ENCODE assay signal across 28 mouse cellular contexts in the genomic region with DNA sequence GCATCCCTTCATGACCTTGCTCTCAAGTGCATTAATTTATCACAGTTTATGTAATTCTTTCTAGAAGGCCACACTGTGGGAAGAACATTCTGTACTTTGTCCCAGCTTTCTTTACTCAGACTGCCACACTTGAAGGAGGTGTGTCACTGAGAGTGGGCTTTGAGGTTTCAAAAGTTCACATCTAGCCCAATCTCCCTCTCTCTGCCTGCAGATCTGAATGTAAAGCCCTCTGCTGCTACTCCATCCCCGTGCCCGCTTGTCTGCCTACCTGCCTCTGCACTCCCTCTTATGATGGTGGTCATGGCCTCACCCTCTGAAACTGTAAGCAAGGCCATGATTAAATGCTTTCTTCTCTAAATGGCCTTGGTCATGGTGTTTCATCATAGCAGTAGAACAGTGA. TPM values are rescaled to one million over a fixed set of nuclear protein-coding genes. Genes with fewer than 3 reads are reported as not detected.
A peak's percentile ranks its signal among the peaks of the same experiment; 100 is the strongest.
DNase-seq lines count a peak whose midpoint lies in the region; ATAC-seq lines count a peak whose summit lies in the region.
"Had no signal": no experiment of that assay in that cellular context is flagged by ENCODE, and none has a peak within 500 bp of the region (broad histone marks: within the 10 kb centered on the region; RNA-seq: fewer than 3 reads in every experiment).

No protein-coding gene starts in this region.

- no peaks in the 10 kb centered on the region for H3K27me3 ChIP-seq in forebrain, embryonic 10.5 days (ENCODE audit: poor library complexity, severe bottlenecking)
- H3K27me3 ChIP-seq in forebrain, embryonic 12.5 days: no peaks in the 10 kb centered on the region
- H3K27me3 ChIP-seq in embryonic facial prominence, embryonic 10.5 days (replicated peaks; ENCODE audit: low read depth, poor library complexity, severe bottlenecking): no peaks in the 10 kb centered on the region
- H3K27me3 ChIP-seq: forebrain, embryonic 15.5 days; hindbrain, embryonic 13.5 days; intestine, embryonic 15.5 days had no signal

- peak; percentile 74 to 88 for DNase-seq in adrenal gland, adult (ENCODE audit: inconsistent age in 2 of 2, low spot score in 1 of 2)
- no peak for DNase-seq in adrenal gland, postnatal 10 days
- peak; percentile 2 for DNase-seq in forebrain, embryonic 10.5 days (ENCODE audit: extremely low spot score, low spot score)
- DNase-seq in kidney, adult 9 months: peak; percentile 35
- DNase-seq in kidney, postnatal 14 days: no peak
- peak; percentile 4 for DNase-seq in embryonic facial prominence, embryonic 10.5 days (ENCODE audit: low spot score)
- DNase-seq: cerebellum, adult 11-12 months; cerebellum, adult 8-10 months; cerebellum, postnatal 10 days; cerebellum, postnatal 36 days; embryo, embryonic 11 days; gastrocnemius, postnatal 25 days had no signal

- no peaks in the 10 kb centered on the region for H3K9me3 ChIP-seq in forebrain, embryonic 10.5 days
- no peaks in the 10 kb centered on the region for H3K9me3 ChIP-seq in forebrain, embryonic 12.5 days
- no peaks in the 10 kb centered on the region for H3K9me3 ChIP-seq in embryonic facial prominence, embryonic 10.5 days
- H3K9me3 ChIP-seq: forebrain, embryonic 15.5 days; hindbrain, embryonic 10.5 days; hindbrain, embryonic 13.5 days; intestine, embryonic 15.5 days had no signal

- H3K4me2 ChIP-seq in forebrain, embryonic 12.5 days: no peak overlapping the region
- H3K4me2 ChIP-seq: forebrain, embryonic 15.5 days; heart, embryonic 11.5 days; hindbrain, embryonic 13.5 days; intestine, embryonic 15.5 days had no signal

- H3K4me1 ChIP-seq in forebrain, embryonic 10.5 days: peaks cover 15% of the 10 kb centered on the region
- H3K4me1 ChIP-seq in forebrain, embryonic 12.5 days: peaks cover 13% of the 10 kb centered on the region
- peaks cover 14% of the 10 kb centered on the region for H3K4me1 ChIP-seq in embryonic facial prominence, embryonic 10.5 days
- H3K4me1 ChIP-seq: intestine, embryonic 15.5 days had no signal

- no peak overlapping the region for H3K27ac ChIP-seq in forebrain, embryonic 10.5 days
- H3K27ac ChIP-seq in forebrain, embryonic 12.5 days: no peak overlapping the region
- H3K27ac ChIP-seq in embryonic facial prominence, embryonic 10.5 days (replicated peaks): no peak overlapping the region
- H3K27ac ChIP-seq: forebrain, embryonic 15.5 days; hindbrain, embryonic 10.5 days; hindbrain, embryonic 13.5 days; intestine, embryonic 15.5 days had no signal

- no peak overlapping the region for H3K9ac ChIP-seq in forebrain, embryonic 12.5 days
- H3K9ac ChIP-seq: forebrain, embryonic 15.5 days; hindbrain, embryonic 13.5 days; intestine, embryonic 15.5 days had no signal

- H3K4me3 ChIP-seq in forebrain, embryonic 10.5 days: no peak overlapping the region
- no peak overlapping the region for H3K4me3 ChIP-seq in forebrain, embryonic 12.5 days (replicated peaks)
- no peak overlapping the region for H3K4me3 ChIP-seq in embryonic facial prominence, embryonic 10.5 days
- H3K4me3 ChIP-seq: forebrain, embryonic 15.5 days; hindbrain, embryonic 10.5 days; hindbrain, embryonic 13.5 days; intestine, embryonic 15.5 days had no signal

- WGBS in forebrain, embryonic 10.5 days: 81% methylated on average over 2 of the region's 2 CpGs
- WGBS in forebrain, embryonic 12.5 days: 95% methylated on average over 2 of the region's 2 CpGs
- 93% methylated on average over 2 of the region's 2 CpGs for WGBS in embryonic facial prominence, embryonic 10.5 days

- ATAC-seq in forebrain, embryonic 12.5 days (ENCODE audit: low FRiP score): no peak
- ATAC-seq: activated CD4-positive, CD25-positive, alpha-beta regulatory T cell, adult 4 months; forebrain, embryonic 15.5 days; hindbrain, embryonic 16.5 days; intestine, embryonic 15.5 days had no signal

- H3K36me3 ChIP-seq in forebrain, embryonic 10.5 days (replicated peaks): no peaks in the 10 kb centered on the region
- H3K36me3 ChIP-seq in forebrain, embryonic 12.5 days (replicated peaks): no peaks in the 10 kb centered on the region
- no peaks in the 10 kb centered on the region for H3K36me3 ChIP-seq in embryonic facial prominence, embryonic 10.5 days (replicated peaks)
- H3K36me3 ChIP-seq: forebrain, embryonic 15.5 days; hindbrain, embryonic 10.5 days; hindbrain, embryonic 13.5 days; intestine, embryonic 15.5 days had no signal

RNA-seq across cellular contexts. Expression of a gene that starts 8.3 kb away (rescaled TPM):
- total RNA-seq in adrenal gland, postnatal 10 days (2021): under 1 TPM; 0.39 to 0.61 TPM
- 0.16 TPM in 1 of 2 replicates, not detected in the other for polyA plus RNA-seq in forebrain, embryonic 10.5 days (2016; fragmentation: Nextera tagmentation; extraction: Ambion mirVana)
- 0.22 TPM in 1 of 2 replicates, not detected in the other for polyA plus RNA-seq in forebrain, embryonic 12.5 days (2016; fragmentation: Nextera tagmentation; extraction: Ambion mirVana)
- 0.09 TPM in 1 of 2 replicates, not detected in the other for polyA plus RNA-seq in embryonic facial prominence, embryonic 10.5 days (2016; fragmentation: Nextera tagmentation; extraction: Ambion mirVana)
- total RNA-seq: adrenal gland, adult 18-20 months; gastrocnemius, adult 8-10 months; gastrocnemius, postnatal 25 days; granulocyte monocyte progenitor cell, adult 5-6 weeks; heart, adult 8-10 months had no signal
- polyA plus RNA-seq: brain, embryonic 14.5 days; cortical plate, adult 2 months; embryonic facial prominence, embryonic 11.5 days; heart, embryonic 14.5 days; hindbrain, embryonic 10.5 days; hindbrain, embryonic 13.5 days; intestine, embryonic 15.5 days had no signal

RNA-seq across cellular contexts. Expression of a gene that starts 9.7 kb away (rescaled TPM):
- 10 to 100 TPM; 35.2 to 40.1 TPM for total RNA-seq in adrenal gland, postnatal 10 days (2021)
- polyA plus RNA-seq in forebrain, embryonic 10.5 days (2016; fragmentation: Nextera tagmentation; extraction: Ambion mirVana): 45.2 and 46.5 TPM in 2 replicates
- polyA plus RNA-seq in forebrain, embryonic 12.5 days (2016; fragmentation: Nextera tagmentation; extraction: Ambion mirVana): 43.3 and 46.5 TPM in 2 replicates
- 40.7 and 41.0 TPM in 2 replicates for polyA plus RNA-seq in embryonic facial prominence, embryonic 10.5 days (2016; fragmentation: Nextera tagmentation; extraction: Ambion mirVana)

RNA-seq across cellular contexts. Expression of a gene that starts 28.9 kb away (rescaled TPM):
- total RNA-seq in adrenal gland, postnatal 10 days (2021): 100 to 1,000 TPM in 1 of 2 experiments, 10 to 100 TPM in 1; 90.5 to 101 TPM
- 27.2 and 29.6 TPM in 2 replicates for polyA plus RNA-seq in forebrain, embryonic 10.5 days (2016; fragmentation: Nextera tagmentation; extraction: Ambion mirVana)
- 47.9 and 48.0 TPM in 2 replicates for polyA plus RNA-seq in forebrain, embryonic 12.5 days (2016; fragmentation: Nextera tagmentation; extraction: Ambion mirVana)
- polyA plus RNA-seq in embryonic facial prominence, embryonic 10.5 days (2016; fragmentation: Nextera tagmentation; extraction: Ambion mirVana): 23.9 and 24.9 TPM in 2 replicates

Comparison
In these comparisons a context has a peak if more than half of its experiments do, and no peak if none do; other contexts are left out.
1. DNase-seq: peak in adrenal gland, adult (2 of 2), forebrain, embryonic 10.5 days (single experiment), kidney, adult 9 months (single experiment) and embryonic facial prominence, embryonic 10.5 days (single experiment); none in adrenal gland, postnatal 10 days (single experiment) and kidney, postnatal 14 days (single experiment).